Mouse (Mus musculus) lung, embryonic 14.5 days (tissue): ENCODE results near the gene Col18a1. TPM values are rescaled to one million over a fixed set of nuclear protein-coding genes. Genes with fewer than 3 reads are reported as not detected.

Source experiments
- ATAC-seq: fragments of 200-750 bp; cut with Nextera tagmentation; 2 replicates; pipeline ENCODE4 v1.8.0; 2017; ENCODE audit warnings: mild to moderate bottlenecking, moderate TSS enrichment, moderate library complexity; ENCODE audit not compliant: insufficient read depth
- DNase-seq: peaks from one replicate; pipeline ENCODE4 v3.0.0-alpha.2; 2015
- H3K27ac ChIP-seq: fragments of 300-500 bp; sonication (generic); 2 replicates; pipeline ENCODE4 v1.5.1; 2014; ENCODE audit warnings: low read depth, mild to moderate bottlenecking, moderate library complexity
- H3K27me3 ChIP-seq: fragments of 300-500 bp; sonication (generic); 2 replicates; pipeline ENCODE4 v1.6.1; 2014; ENCODE audit warnings: low read length, control low read depth; ENCODE audit not compliant: insufficient read depth
- H3K36me3 ChIP-seq: fragments of 300-500 bp; sonication (generic); 2 replicates; pipeline ENCODE4 v1.6.1; 2014; ENCODE audit warnings: control low read depth; ENCODE audit not compliant: insufficient read depth
- H3K4me1 ChIP-seq: fragments of 300-500 bp; sonication (generic); 2 replicates; pipeline ENCODE4 v1.6.1; 2014; ENCODE audit warnings: antibody characterized with exemption, control low read depth; ENCODE audit not compliant: insufficient read depth
- H3K4me2 ChIP-seq: fragments of 300-500 bp; sonication (generic); 2 replicates; pipeline ENCODE4 v1.6.1; 2014; ENCODE audit warnings: mild to moderate bottlenecking
- H3K4me3 ChIP-seq: fragments of 300-500 bp; sonication (generic); 2 replicates; pipeline ENCODE4 v1.5.1; 2014; ENCODE audit warnings: low read depth, low read length
- H3K9ac ChIP-seq: fragments of 300-500 bp; sonication (generic); 2 replicates; pipeline ENCODE4 v1.6.1; 2014
- H3K9me3 ChIP-seq: fragments of 300-500 bp; sonication (generic); 2 replicates; pipeline ENCODE4 v1.6.1; 2016; ENCODE audit warnings: low read depth, low read length, control low read depth
- CTCF ChIP-seq: IDR thresholded peaks from 2 replicates; pipeline ENCODE4 v1.5.1; 2016; ENCODE audit warnings: antibody characterized with exemption, low read depth
- WGBS: fragments of 180-500 bp; shearing (Covaris S2); extraction: QIAGEN DNeasy Blood & Tissue Kit; methylation state at CpG from one replicate; pipeline ENCODE4 v1.1.7; 2014; 5-methylcytosine and 5-hydroxymethylcytosine counted together
- polyA plus RNA-seq: library from polyadenylated mRNA; unstranded; fragments of >200 nt; fragmentation: Nextera tagmentation; extraction: Ambion mirVana; gene quantifications from 2 replicates; pipeline ENCODE4 v1.2.1, GENCODE M21; 2014

Gene Col18a1
- polyA plus RNA-seq, 1 experiment from 2014 or later: 217 TPM

GRCm38 (mm10) chr10:77070072-77070471 is 96.3 kb downstream of the Col18a1 start:
- no peak overlapping the region for H3K27ac ChIP-seq
- H3K9ac ChIP-seq: no peak overlapping the region
- WGBS: 46% methylated on average over 4 of the region's 4 CpGs
- no peaks in the 10 kb centered on the region for H3K27me3 ChIP-seq
- no peaks in the 10 kb centered on the region for H3K9me3 ChIP-seq
- peak; percentile 80 for TF ChIP-seq CTCF
- no peak for ATAC-seq
- peak; percentile 78 for DNase-seq
- no peak overlapping the region for H3K4me3 ChIP-seq
- H3K4me1 ChIP-seq: no peaks in the 10 kb centered on the region
- H3K36me3 ChIP-seq: peaks cover 54% of the 10 kb centered on the region; the same call in 1 of the 2 replicates
- H3K4me2 ChIP-seq: no peak overlapping the region

- H3K9ac ChIP-seq: no peak overlapping the region
- no peak overlapping the region for H3K4me3 ChIP-seq
- WGBS: 83% methylated on average over 7 of the region's 7 CpGs
- ATAC-seq (no peak), DNase-seq (no peak)
- no peaks in the 10 kb centered on the region for H3K9me3 ChIP-seq
- no peaks in the 10 kb centered on the region for H3K4me1 ChIP-seq
- TF ChIP-seq CTCF: no peak
- H3K4me2 ChIP-seq: no peak overlapping the region
- no peaks in the 10 kb centered on the region for H3K27me3 ChIP-seq
- peaks cover 52% of the 10 kb centered on the region; the same call in 1 of the 2 replicates for H3K36me3 ChIP-seq
- no peak overlapping the region for H3K27ac ChIP-seq
Measured at GRCm38 (mm10) chr10:77068469-77068868, 97.9 kb downstream of the Col18a1 start.

- H3K27me3 ChIP-seq: no peaks in the 10 kb centered on the region
- no peak overlapping the region for H3K4me3 ChIP-seq
- H3K9ac ChIP-seq: no peak overlapping the region
- no peak overlapping the region for H3K4me2 ChIP-seq
- peak; percentile 49 for TF ChIP-seq CTCF
- H3K36me3 ChIP-seq: peaks cover 31% of the 10 kb centered on the region; the same call in 1 of the 2 replicates
- no peak for ATAC-seq
- H3K4me1 ChIP-seq: no peaks in the 10 kb centered on the region
- DNase-seq: no peak
- H3K27ac ChIP-seq: no peak overlapping the region
- H3K9me3 ChIP-seq: no peaks in the 10 kb centered on the region
Measured at GRCm38 (mm10) chr10:77064659-77065058, 101.7 kb downstream of the Col18a1 start.

- DNase-seq (no peak), ATAC-seq (no peak)
- no peaks in the 10 kb centered on the region for H3K27me3 ChIP-seq
- 86% methylated on average over 3 of the region's 3 CpGs for WGBS
- H3K36me3 ChIP-seq: peaks cover 35% of the 10 kb centered on the region; the same call in 1 of the 2 replicates
- no peak for TF ChIP-seq CTCF
- no peak overlapping the region for H3K4me3 ChIP-seq
- H3K27ac ChIP-seq: no peak overlapping the region
- no peaks in the 10 kb centered on the region for H3K4me1 ChIP-seq
- H3K4me2 ChIP-seq: no peak overlapping the region
- H3K9ac ChIP-seq: no peak overlapping the region
- H3K9me3 ChIP-seq: no peaks in the 10 kb centered on the region
Measured at GRCm38 (mm10) chr10:77064239-77064638, 102.1 kb downstream of the Col18a1 start.

GRCm38 (mm10) chr10:77062393-77063010 is 103.8 kb downstream of the Col18a1 start:
- Histone ChIP-seq H3K27ac (peak overlapping the region; percentile 21; the same call in 1 of the 2 replicates), H3K27me3 (no peaks in the 10 kb centered on the region), H3K4me2 (no peak overlapping the region), H3K4me3 (no peak overlapping the region), H3K9me3 (no peaks in the 10 kb centered on the region), H3K36me3 (peaks cover 28% of the 10 kb centered on the region; the same call in 1 of the 2 replicates), H3K4me1 (no peaks in the 10 kb centered on the region), H3K9ac (no peak overlapping the region)
- no peak for TF ChIP-seq CTCF
- WGBS: 54% methylated on average over 11 of the region's 11 CpGs
- peak; percentile 89 for DNase-seq
- peak; percentile 69; the same call in 1 of the 2 replicates for ATAC-seq

GRCm38 (mm10) chr10:77061426-77061825 is 104.9 kb downstream of the Col18a1 start:
- H3K27ac ChIP-seq: no peak overlapping the region
- no peak overlapping the region for H3K9ac ChIP-seq
- DNase-seq (peak; percentile 57), ATAC-seq (peak; percentile 30; the same call in 1 of the 2 replicates)
- no peaks in the 10 kb centered on the region for H3K27me3 ChIP-seq
- no peak overlapping the region for H3K4me3 ChIP-seq
- no peak overlapping the region for H3K4me2 ChIP-seq
- H3K36me3 ChIP-seq: peaks cover 21% of the 10 kb centered on the region; the same call in 1 of the 2 replicates
- H3K9me3 ChIP-seq: no peaks in the 10 kb centered on the region
- WGBS: 53% methylated on average over 3 of the region's 3 CpGs
- TF ChIP-seq CTCF: peak; percentile 37
- H3K4me1 ChIP-seq: no peaks in the 10 kb centered on the region

- H3K4me2 ChIP-seq: no peak overlapping the region
- peaks cover 38% of the 10 kb centered on the region for H3K36me3 ChIP-seq
Measured at GRCm38 (mm10) chr10:77056768-77057167, 109.6 kb downstream of the Col18a1 start.

More at GRCm38 (mm10) chr10:77056768-77057167, 109.6 kb downstream of the Col18a1 start:
- WGBS: 76% methylated on average over 10 of the region's 10 CpGs
- TF ChIP-seq CTCF: no peak
- DNase-seq (no peak), ATAC-seq (no peak)
- Histone ChIP-seq H3K27ac (no peak overlapping the region), H3K4me3 (no peak overlapping the region), H3K9ac (no peak overlapping the region), H3K27me3 (no peaks in the 10 kb centered on the region), H3K4me1 (no peaks in the 10 kb centered on the region), H3K9me3 (no peaks in the 10 kb centered on the region)
